Mouse (Mus musculus): Measurements from ENCODE around the gene Jade1. TPM values are rescaled to one million over a fixed set of nuclear protein-coding genes. Genes with fewer than 3 reads are reported as not detected.

The Jade1 gene
- polyA plus RNA-seq, 1 experiment from 2014 or later, result 22.1 TPM

DNA sequence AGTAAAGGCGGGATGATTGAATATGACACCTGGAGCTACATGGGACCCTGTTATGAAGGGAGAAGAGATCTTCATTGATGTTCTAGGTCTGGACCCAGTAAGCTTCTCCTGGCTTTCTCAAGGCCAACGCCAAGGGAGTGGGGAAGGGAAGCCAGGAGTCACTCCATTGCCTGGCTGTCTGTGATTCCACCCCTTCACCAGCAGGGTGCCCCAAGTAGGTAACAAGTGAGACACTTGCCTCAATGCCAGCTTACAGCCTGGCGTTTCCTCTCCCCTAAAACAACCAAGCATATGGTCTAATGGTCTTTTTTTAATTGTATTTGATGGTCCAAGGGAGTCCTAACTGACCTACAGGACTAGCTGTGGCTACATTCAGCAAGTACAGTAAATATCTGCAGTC lies 14.2 kb upstream of the Jade1 start:
- 84% methylated on average over 3 of the region's 3 CpGs for WGBS
- no peak overlapping the region for H3K4me2 ChIP-seq (replicated peaks; ENCODE audit: low read depth, low read length)
- ATAC-seq (ENCODE audit: low FRiP score, low TSS enrichment), result no peak

DNA sequence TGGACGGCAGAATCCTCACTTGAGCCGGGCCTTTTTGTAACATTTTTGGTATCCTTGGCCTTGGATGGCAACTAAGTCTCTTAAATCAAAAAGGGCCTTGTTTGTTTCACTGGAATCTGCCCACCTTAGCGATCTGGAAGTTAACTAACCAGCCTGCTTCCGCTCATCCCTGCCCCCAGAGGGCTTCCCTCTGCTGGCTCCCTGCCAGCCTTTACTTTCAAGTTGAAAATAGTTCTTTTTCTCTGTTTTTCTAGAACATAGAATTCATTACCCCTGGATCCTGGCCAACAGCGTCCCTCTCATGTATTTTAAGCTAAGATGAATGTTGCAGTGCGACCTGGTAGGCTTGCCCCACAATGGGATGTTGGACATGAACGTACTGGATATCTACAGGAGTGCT lies 11.1 kb upstream of the Jade1 start:
- no peak for ATAC-seq (ENCODE audit: low FRiP score, low TSS enrichment)
- no peak overlapping the region for H3K4me3 ChIP-seq (ENCODE audit: low read length)
- H3K27ac ChIP-seq (ENCODE audit: low read depth, low read length), result no peak overlapping the region
- H3K9me3 ChIP-seq (ENCODE audit: control insufficient read depth, low read length), result no peaks in the 10 kb centered on the region
- no peaks in the 10 kb centered on the region for H3K36me3 ChIP-seq (ENCODE audit: control insufficient read depth, insufficient read depth, low read length)
- H3K9ac ChIP-seq (ENCODE audit: low read depth, low read length), result no peak overlapping the region
- H3K4me2 ChIP-seq (replicated peaks; ENCODE audit: low read depth, low read length), result no peak overlapping the region
- WGBS, result 40% methylated on average over 7 of the region's 7 CpGs
- H3K27me3 ChIP-seq (ENCODE audit: control insufficient read depth, insufficient read depth, low read length), result no peaks in the 10 kb centered on the region
- H3K4me1 ChIP-seq (ENCODE audit: control insufficient read depth, insufficient read depth, low read length), result peaks cover 9% of the 10 kb centered on the region; the same call in 1 of the 2 replicates

More for the DNA sequence above, 14.2 kb upstream of the Jade1 start:
- Histone ChIP-seq H3K4me3 (ENCODE audit: low read length) (no peak overlapping the region), H3K36me3 (ENCODE audit: control insufficient read depth, insufficient read depth, low read length) (no peaks in the 10 kb centered on the region), H3K9ac (ENCODE audit: low read depth, low read length) (no peak overlapping the region), H3K27me3 (ENCODE audit: control insufficient read depth, insufficient read depth, low read length) (no peaks in the 10 kb centered on the region), H3K27ac (ENCODE audit: low read depth, low read length) (no peak overlapping the region), H3K4me1 (ENCODE audit: control insufficient read depth, insufficient read depth, low read length) (peaks cover 9% of the 10 kb centered on the region; the same call in 1 of the 2 replicates), H3K9me3 (ENCODE audit: control insufficient read depth, low read length) (no peaks in the 10 kb centered on the region)

DNA sequence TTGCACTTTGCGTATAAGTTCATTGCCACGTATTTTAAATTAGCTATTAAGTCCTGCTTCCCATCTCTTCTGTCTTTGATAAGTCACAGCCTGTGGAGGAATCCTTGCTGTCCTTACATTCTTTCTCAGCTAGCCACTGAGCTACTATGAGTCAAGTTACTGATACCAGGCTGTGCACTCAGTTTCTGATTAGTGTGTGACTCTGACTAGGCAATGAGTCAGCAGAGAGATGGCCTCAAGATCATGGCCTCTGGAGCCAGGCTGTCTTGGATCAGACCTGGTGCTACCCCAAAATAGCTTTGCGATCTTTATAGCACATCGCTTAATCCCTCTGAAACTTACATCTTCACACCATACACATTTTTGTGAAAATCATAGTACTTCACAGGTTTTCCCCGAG lies 8.2 kb upstream of the Jade1 start:
- no peak overlapping the region for H3K27ac ChIP-seq (ENCODE audit: low read depth, low read length)
- H3K9ac ChIP-seq (ENCODE audit: low read depth, low read length), result no peak overlapping the region
- H3K36me3 ChIP-seq (ENCODE audit: control insufficient read depth, insufficient read depth, low read length), result no peaks in the 10 kb centered on the region
- 92% methylated on average over 5 of the region's 5 CpGs for WGBS
- peaks cover 9% of the 10 kb centered on the region; the same call in 1 of the 2 replicates for H3K4me1 ChIP-seq (ENCODE audit: control insufficient read depth, insufficient read depth, low read length)
- H3K4me3 ChIP-seq (ENCODE audit: low read length), result no peak overlapping the region
- H3K9me3 ChIP-seq (ENCODE audit: control insufficient read depth, low read length), result no peaks in the 10 kb centered on the region
- no peaks in the 10 kb centered on the region for H3K27me3 ChIP-seq (ENCODE audit: control insufficient read depth, insufficient read depth, low read length)
- no peak overlapping the region for H3K4me2 ChIP-seq (replicated peaks; ENCODE audit: low read depth, low read length)
- ATAC-seq (ENCODE audit: low FRiP score, low TSS enrichment), result no peak

DNA sequence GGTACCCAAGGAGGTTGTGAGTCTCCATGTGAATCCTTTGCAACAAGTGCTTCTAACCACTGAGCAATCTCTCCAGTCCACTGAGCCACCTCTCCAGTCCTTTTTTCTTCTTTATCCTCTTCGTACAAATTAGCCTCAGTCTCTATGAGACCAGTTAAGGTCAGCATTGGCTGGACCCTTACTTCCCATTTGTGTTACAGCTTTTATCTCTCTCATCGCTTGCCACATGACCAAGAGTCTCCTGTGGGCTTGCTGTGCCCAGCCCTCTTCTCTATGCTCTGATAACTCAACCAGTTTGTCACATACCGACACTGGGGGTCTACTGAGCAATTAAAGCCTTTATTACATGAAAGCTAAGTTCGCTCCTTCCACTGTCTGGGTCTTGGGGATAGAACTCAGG lies 7.3 kb upstream of the Jade1 start:
- H3K4me1 ChIP-seq (ENCODE audit: control insufficient read depth, insufficient read depth, low read length), result peaks cover 9% of the 10 kb centered on the region; the same call in 1 of the 2 replicates
- H3K36me3 ChIP-seq (ENCODE audit: control insufficient read depth, insufficient read depth, low read length), result no peaks in the 10 kb centered on the region

DNA sequence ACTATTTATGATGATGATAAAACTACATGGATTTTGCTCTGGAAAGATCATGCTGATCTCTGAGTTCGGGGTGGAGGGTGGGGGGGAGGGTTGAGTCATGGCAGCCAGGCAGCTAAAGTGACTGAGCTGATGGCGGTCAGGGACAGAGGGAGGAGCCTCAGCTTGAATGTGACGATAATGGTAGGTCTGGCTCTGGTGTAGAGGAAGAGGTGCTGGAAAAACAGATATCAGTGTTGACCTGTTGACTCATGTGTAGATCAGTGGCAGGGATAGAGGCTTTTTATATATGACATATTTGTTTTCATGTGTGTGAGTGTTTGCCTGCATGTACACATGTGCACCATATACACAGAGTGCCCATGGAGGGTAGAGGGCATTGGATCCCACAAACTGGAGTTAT lies 3.9 kb upstream of the Jade1 start:
- WGBS, result 72% methylated on average over 3 of the region's 3 CpGs
- H3K9ac ChIP-seq (ENCODE audit: low read depth, low read length), result no peak overlapping the region

More for the DNA sequence above, 7.3 kb upstream of the Jade1 start:
- no peaks in the 10 kb centered on the region for H3K9me3 ChIP-seq (ENCODE audit: control insufficient read depth, low read length)
- H3K4me2 ChIP-seq (replicated peaks; ENCODE audit: low read depth, low read length), result no peak overlapping the region
- H3K9ac ChIP-seq (ENCODE audit: low read depth, low read length), result no peak overlapping the region
- H3K27me3 ChIP-seq (ENCODE audit: control insufficient read depth, insufficient read depth, low read length), result no peaks in the 10 kb centered on the region
- no peak overlapping the region for H3K4me3 ChIP-seq (ENCODE audit: low read length)
- ATAC-seq (ENCODE audit: low FRiP score, low TSS enrichment), result no peak
- WGBS, result 81% methylated on average over 4 of the region's 4 CpGs
- no peak overlapping the region for H3K27ac ChIP-seq (ENCODE audit: low read depth, low read length)

DNA sequence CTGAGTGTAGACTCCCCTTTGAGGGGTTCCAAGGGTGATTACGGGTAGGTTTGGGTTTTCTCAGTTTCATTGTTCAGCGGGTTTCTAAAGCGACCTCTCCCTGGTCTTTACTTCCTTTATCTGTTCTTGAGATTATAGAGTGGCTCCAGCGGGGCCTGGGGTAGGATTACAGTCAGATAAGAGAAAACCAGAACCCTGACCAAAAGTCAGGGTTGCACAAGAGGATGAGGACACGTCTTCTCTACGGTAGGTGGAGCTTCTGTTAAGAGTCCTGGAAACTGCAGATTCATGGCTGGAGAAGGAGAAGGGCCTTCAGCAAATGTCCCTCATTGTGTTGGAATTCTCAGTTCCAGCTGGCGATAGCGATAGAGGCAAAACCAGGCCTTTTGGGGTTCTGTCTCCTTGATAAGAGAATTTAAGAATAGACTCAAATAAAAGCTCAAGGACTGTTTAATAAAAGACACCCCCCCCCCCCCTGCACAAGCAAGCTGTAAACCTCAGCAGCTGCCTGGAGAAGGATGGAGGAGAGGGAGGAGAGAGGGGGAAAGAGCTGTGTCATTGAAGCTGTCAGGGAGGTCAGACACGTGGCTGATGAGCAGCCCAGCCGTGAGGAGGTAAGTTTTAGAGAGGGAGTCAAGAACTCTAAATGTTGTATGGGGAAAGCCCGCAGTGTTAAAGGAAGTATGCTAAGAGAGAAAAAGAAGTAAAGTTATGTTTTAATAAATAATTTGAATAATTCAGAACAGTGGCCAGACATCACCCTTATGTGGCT lies 2.6 kb upstream of the Jade1 start:
- H3K27me3 ChIP-seq (ENCODE audit: control insufficient read depth, insufficient read depth, low read length), result no peaks in the 10 kb centered on the region
- no peak overlapping the region for H3K27ac ChIP-seq (ENCODE audit: low read depth, low read length)
- H3K9me3 ChIP-seq (ENCODE audit: control insufficient read depth, low read length), result no peaks in the 10 kb centered on the region; the same call in 1 of the 2 replicates
- H3K4me2 ChIP-seq (replicated peaks; ENCODE audit: low read depth, low read length), result no peak overlapping the region
- H3K36me3 ChIP-seq (ENCODE audit: control insufficient read depth, insufficient read depth, low read length), result no peaks in the 10 kb centered on the region
- H3K4me3 ChIP-seq (ENCODE audit: low read length), result no peak overlapping the region
- WGBS, result 68% methylated on average over 11 of the region's 11 CpGs
- no peak overlapping the region for H3K9ac ChIP-seq (ENCODE audit: low read depth, low read length)
- no peak for ATAC-seq (ENCODE audit: low FRiP score, low TSS enrichment)
- H3K4me1 ChIP-seq (ENCODE audit: control insufficient read depth, insufficient read depth, low read length), result no peaks in the 10 kb centered on the region

More for the DNA sequence above, 3.9 kb upstream of the Jade1 start:
- no peak overlapping the region for H3K4me3 ChIP-seq (ENCODE audit: low read length)
- ATAC-seq (ENCODE audit: low FRiP score, low TSS enrichment), result no peak
- H3K4me1 ChIP-seq (ENCODE audit: control insufficient read depth, insufficient read depth, low read length), result no peaks in the 10 kb centered on the region
- H3K27me3 ChIP-seq (ENCODE audit: control insufficient read depth, insufficient read depth, low read length), result no peaks in the 10 kb centered on the region
- no peak overlapping the region for H3K27ac ChIP-seq (ENCODE audit: low read depth, low read length)
- no peak overlapping the region for H3K4me2 ChIP-seq (replicated peaks; ENCODE audit: low read depth, low read length)
- no peaks in the 10 kb centered on the region; the same call in 1 of the 2 replicates for H3K9me3 ChIP-seq (ENCODE audit: control insufficient read depth, low read length)
- H3K36me3 ChIP-seq (ENCODE audit: control insufficient read depth, insufficient read depth, low read length), result no peaks in the 10 kb centered on the region

DNA sequence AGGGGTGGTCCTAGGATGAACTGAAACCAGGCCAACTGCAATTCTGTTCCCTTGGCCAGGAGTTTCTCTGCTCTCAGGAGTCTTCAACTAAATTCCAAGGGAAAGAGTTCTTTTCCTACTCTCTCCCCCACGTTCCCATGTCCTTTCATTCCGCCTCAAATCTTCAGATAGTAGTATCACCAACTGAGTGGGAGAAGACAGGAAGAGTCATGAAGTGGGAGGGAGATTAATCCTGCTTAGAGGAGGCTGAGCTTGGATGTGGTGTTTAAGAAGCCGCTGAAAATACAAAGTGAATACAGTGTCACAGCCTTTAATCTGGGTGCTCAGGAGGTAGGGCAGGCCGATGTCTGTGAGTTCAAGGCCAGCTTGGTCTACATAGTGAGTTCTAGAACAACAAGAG lies 1.9 kb upstream of the Jade1 start:
- no peak for ATAC-seq (ENCODE audit: low FRiP score, low TSS enrichment)
- WGBS, result 72% methylated on average over 4 of the region's 4 CpGs
- H3K36me3 ChIP-seq (ENCODE audit: control insufficient read depth, insufficient read depth, low read length), result no peaks in the 10 kb centered on the region
- no peaks in the 10 kb centered on the region for H3K27me3 ChIP-seq (ENCODE audit: control insufficient read depth, insufficient read depth, low read length)
- no peaks in the 10 kb centered on the region; the same call in 1 of the 2 replicates for H3K9me3 ChIP-seq (ENCODE audit: control insufficient read depth, low read length)
- H3K4me3 ChIP-seq (ENCODE audit: low read length), result no peak overlapping the region
- H3K27ac ChIP-seq (ENCODE audit: low read depth, low read length), result no peak overlapping the region
- no peaks in the 10 kb centered on the region for H3K4me1 ChIP-seq (ENCODE audit: control insufficient read depth, insufficient read depth, low read length)
- no peak overlapping the region for H3K9ac ChIP-seq (ENCODE audit: low read depth, low read length)
- H3K4me2 ChIP-seq (replicated peaks; ENCODE audit: low read depth, low read length), result no peak overlapping the region

DNA sequence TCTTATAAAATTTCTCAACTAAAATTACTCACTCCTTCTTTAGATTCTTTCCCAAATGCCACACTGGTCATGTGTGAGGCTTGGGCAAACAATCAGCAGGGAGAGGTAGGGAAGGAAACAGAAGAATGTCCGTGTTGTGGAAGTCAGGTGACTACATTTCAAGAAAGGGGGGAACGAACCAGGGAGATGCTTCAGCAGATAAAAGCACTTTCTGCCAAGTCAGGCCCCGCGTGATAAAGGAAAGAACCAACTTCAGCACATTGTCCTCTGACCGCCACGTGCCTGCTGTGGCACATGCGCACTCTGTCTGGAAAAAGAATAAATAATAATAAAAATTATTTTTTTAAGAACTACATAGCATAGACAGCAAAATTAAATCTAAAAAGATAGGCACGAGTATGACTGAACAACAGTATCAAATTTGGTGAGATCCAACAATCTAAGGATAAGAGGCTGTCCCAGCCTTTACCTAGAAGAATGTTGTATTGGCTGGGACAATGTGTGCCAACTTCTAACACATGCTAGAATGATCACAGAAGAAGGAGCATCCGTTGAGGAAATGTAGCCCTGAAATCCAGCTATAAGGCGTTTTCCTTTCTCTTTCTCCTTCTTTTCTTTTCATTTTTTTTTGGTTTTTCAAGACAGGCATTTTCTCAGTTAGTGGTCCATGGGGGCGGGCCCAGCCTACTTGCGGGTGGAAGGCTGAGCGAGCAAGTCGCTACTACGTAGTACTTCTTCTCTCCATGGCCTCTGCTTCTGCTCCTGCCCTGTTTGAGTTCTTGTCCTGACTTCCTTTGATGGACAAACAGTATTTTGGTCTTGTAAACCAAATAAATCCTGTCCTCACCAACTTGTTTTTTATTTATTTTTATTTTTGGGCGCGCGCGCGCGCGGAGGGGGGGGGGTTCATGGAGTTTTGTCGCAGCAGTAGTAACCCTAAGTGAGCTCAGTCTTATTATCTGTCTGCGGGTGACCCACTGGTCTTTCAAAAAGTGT lies 753 bp upstream of the Jade1 start:
- no peak for ATAC-seq (ENCODE audit: low FRiP score, low TSS enrichment)
- Histone ChIP-seq H3K9me3 (ENCODE audit: control insufficient read depth, low read length) (no peaks in the 10 kb centered on the region; the same call in 1 of the 2 replicates), H3K9ac (ENCODE audit: low read depth, low read length) (no peak overlapping the region), H3K4me1 (ENCODE audit: control insufficient read depth, insufficient read depth, low read length) (no peaks in the 10 kb centered on the region), H3K4me2 (replicated peaks; ENCODE audit: low read depth, low read length) (no peak overlapping the region), H3K27ac (ENCODE audit: low read depth, low read length) (no peak overlapping the region), H3K27me3 (ENCODE audit: control insufficient read depth, insufficient read depth, low read length) (no peaks in the 10 kb centered on the region), H3K36me3 (ENCODE audit: control insufficient read depth, insufficient read depth, low read length) (no peaks in the 10 kb centered on the region), H3K4me3 (ENCODE audit: low read length) (no peak overlapping the region)
- WGBS, result 91% methylated on average over 24 of the region's 24 CpGs
